Mouse (Mus musculus): Measurements from ENCODE around the gene Adamts9. TPM values are rescaled to one million over a fixed set of nuclear protein-coding genes. Genes with fewer than 3 reads are reported as not detected.

The Adamts9 gene
- 15.6 TPM for polyA plus RNA-seq (2014; fragmentation: Illumina TruSeq; extraction: RNeasy Lipid Tissue Mini Kit (QIAGEN cat#74804); ENCODE audit: low read depth, low replicate concordance)

DNA sequence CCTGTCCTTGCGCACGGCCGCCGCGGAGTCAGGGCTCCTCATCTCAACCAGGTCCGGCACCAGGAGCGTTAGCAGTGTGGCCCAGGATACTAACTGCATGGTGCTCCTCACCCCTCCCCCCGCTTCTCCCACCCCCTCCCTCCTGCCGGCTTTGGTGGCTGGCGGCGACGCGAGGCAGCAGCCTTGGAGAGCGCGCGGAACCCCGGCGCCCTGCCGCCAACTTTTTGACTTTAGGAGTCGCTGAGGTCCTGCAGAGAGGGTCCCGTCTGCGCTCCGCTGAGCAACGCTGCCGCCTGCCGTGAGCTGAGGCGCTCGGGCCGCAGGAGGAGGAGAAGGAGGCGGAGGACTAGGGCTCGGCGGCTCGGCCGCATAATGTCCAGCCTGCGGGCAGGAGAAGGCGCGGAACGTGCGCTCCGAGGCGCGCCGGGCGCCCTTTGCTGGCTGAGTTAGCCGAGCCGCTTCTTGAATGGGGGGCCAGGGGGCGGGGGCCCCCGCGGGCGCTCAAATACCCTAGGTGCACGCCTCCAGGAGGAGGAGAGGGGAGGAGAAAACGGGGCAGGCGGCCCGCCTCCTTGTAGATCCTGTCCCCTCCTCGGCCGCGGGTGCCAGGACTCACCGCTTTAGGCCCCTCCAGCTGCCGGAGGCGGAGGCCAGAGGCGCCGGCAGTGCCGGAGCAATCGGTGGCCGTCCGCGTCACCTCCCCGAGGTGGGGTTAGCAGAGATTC lies at the start of gene Adamts9:
TSS of gene Adamts9 (minus strand) at position 436 of the 725 bp plus-strand sequence.

DNA sequence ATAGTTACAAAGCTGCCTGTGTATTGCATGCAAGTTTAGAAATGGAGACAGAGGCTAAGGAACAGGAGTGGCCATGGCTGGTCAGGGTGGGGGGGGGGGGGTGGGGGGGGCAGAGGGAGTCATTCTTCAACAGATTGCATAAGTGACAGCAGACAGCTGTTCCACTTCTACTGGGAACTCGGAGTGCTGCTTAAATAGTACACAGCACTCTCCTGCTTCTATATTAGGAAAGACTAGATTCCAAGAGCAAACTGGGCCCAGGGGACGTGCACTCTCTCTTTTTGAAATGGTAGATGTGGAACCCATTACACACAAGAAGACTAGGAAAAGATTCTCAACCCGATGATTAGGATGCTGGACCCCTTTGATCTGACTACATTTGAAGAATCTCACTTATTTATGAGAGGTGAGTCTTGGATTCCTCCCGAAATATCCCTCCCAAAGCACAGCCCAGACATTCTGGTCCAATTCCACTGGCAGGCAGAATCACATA lies 74.2 kb downstream of the Adamts9 start, which contains the start of gene Gm15737:
TSS of gene Gm15737 (plus strand) at position 269 of the 493 bp plus-strand sequence.

DNA sequence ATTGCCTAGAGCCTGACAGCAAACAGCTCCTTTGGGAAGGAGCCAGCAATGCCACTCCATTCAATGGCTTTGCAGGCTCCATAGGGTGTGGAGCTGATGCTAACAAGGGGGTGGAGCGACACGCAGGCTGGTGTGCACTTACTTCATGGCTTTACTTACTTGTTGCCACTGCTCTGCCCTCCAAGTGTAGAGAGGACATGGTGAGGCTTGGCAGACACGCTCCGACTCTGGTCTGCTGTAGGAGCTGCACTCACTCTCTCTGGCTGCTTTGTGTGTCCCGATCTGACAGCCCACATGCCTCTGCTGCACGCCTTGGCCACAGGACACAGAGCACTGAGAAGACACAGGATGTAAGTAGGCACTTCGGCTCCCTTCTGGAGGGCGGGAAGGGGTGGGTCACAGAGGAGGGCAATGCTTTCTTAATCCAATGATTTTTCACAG lies 127.0 kb downstream of the Adamts9 start, which contains the start of gene A730049H05Rik:
TSS of gene A730049H05Rik (plus strand) at position 168 of the 441 bp plus-strand sequence.

Other genes starting within 250 kb of the Adamts9 start
- 4.5 TPM for gene Prickle2, start 237.3 kb downstream of the Adamts9 start, polyA plus RNA-seq (2014; fragmentation: Illumina TruSeq; extraction: RNeasy Lipid Tissue Mini Kit (QIAGEN cat#74804); ENCODE audit: low read depth, low replicate concordance)
- 0.45 TPM for gene A730049H05Rik, start 127.0 kb downstream of the Adamts9 start, polyA plus RNA-seq (2014; fragmentation: Illumina TruSeq; extraction: RNeasy Lipid Tissue Mini Kit (QIAGEN cat#74804); ENCODE audit: low read depth, low replicate concordance)
- gene Gm15737, start 74.1 kb downstream of the Adamts9 start, polyA plus RNA-seq (2014; fragmentation: Illumina TruSeq; extraction: RNeasy Lipid Tissue Mini Kit (QIAGEN cat#74804); ENCODE audit: low read depth, low replicate concordance), result 0.10 TPM

All from adipose tissue, adult 10 weeks (tissue).